Mouse (Mus musculus): ENCODE data around the gene Tnni3k.
"Not testable (repeated sequence)": the region's sequence is repeated elsewhere in the genome, so short reads cannot be mapped to it uniquely, and the experiment has no call there.

Gene Tnni3k

DNA sequence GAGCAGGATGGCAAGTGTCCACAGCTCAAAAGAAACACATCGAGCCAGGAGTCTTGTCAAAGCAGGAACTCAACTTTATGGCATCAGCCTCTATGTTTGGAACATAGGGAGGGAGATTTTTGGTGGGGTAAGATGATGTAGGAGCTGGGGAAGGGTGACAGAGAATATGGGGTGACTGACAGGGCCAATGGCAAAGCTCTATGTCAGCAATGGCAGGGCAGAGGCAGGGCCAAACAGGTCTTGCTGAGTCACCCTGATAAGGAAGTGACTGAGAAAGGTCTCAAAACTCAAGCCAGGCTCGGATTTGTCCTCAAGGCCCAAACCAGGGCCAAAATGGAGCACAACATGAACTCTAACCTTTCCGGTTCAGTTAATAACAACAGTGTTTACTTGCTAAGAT lies 219.1 kb downstream of the Tnni3k start:
- in situ Hi-C loops (cut with MboI, MseI) = no loop called here

DNA sequence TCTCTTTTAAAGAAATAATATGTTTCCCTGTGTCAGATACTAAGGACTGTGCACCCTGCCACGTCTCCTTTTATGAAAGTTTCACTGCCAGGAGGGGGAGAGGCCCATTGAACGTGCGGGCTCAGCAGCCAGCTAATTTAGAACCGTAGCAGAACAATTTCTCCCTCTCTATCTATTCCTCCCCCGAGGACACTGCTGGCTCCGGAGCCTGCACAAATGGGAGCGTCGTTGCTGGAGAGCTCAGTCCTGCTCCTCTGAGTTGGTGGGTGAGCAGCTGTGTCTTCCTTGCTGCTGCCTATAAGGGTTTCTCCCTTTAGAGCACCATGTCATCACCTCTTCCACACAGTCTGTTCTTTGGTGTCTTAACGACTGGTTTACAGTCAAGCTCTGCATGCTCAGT lies 220.8 kb downstream of the Tnni3k start:
- in situ Hi-C loops (cut with MboI, MseI) = no loop called here

DNA sequence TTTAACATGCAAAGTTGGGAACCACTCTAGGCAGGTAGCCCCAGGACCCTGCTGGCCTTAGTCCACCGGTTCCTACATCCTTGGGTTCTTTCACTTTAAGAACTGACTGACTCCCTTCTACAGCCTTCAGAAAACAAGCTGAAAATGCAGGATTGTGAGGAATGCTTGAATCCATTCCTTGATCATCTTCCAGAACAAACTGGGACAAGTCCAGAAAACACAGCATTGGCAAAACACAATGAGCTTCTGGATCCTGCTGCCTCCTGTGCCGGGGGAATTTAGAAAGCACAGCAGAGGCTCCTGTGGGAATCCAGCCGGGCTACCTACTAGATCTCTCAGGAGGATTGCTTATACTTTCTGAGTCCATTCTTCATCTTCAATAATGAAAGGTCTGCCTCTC lies 229.5 kb downstream of the Tnni3k start:
- in situ Hi-C loops (cut with MboI, MseI) = no loop called here

DNA sequence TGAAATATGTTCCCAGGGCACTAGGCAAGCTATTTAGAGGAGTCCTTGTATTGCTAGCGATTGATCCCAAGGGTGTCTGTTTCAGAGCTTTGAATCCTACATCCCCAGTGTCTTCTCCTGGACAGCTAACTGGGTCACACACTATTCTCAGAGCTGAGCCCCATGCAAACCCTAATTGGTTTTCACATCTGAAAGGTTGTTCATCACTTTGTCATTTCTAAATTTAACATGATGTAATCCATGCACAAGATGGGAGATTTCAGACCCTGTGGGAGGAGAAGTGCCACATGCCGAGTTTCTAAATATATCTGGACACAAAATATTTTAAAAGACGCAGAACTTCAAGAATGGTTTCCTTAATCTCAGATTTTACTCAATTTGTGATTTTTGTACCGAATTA lies 230.5 kb downstream of the Tnni3k start:
- in situ Hi-C loops (cut with MboI, MseI) = no loop called here

DNA sequence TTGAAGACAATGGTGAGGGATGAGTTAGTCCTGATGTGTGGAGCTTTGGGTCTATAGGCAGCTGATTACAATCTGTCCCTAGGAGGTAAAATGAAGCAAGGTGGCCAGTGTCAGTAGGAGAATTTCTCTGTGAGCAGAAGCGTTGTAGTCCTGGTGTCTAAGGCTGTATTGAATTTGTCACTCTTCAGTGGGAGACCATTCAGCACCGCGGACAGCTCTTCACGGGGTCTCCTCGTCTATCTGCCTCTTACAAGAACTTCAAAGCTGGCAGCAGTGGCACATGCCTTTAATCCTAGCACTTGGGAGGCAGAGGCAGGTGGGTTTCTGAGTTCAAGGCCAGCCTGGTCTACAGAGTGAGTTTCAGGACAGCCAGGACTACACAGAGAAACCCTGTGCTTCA lies 235.5 kb downstream of the Tnni3k start:
- in situ Hi-C loops (cut with MboI, MseI) = not testable (repeated sequence)

DNA sequence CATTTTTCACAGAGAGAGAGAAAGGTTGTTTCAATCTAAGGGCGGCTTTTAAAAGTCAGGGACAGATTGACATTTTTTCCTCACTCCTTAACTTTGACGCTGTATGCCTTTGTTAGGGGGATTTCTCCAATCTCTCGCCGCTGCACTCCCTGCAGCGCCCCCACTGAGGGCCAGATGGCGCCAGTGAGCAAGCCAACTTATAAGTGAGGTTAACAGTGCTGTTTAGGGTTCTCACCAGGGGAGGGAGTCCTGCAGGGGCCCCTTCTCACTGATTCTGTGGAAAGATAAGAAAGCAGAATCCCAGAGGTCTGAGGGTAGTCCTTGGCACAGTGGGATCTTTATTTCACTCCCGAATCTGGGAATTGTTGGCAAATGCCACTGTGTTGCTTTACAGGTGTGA lies 237.5 kb downstream of the Tnni3k start:
- in situ Hi-C loops (cut with MboI, MseI) = no loop called here

DNA sequence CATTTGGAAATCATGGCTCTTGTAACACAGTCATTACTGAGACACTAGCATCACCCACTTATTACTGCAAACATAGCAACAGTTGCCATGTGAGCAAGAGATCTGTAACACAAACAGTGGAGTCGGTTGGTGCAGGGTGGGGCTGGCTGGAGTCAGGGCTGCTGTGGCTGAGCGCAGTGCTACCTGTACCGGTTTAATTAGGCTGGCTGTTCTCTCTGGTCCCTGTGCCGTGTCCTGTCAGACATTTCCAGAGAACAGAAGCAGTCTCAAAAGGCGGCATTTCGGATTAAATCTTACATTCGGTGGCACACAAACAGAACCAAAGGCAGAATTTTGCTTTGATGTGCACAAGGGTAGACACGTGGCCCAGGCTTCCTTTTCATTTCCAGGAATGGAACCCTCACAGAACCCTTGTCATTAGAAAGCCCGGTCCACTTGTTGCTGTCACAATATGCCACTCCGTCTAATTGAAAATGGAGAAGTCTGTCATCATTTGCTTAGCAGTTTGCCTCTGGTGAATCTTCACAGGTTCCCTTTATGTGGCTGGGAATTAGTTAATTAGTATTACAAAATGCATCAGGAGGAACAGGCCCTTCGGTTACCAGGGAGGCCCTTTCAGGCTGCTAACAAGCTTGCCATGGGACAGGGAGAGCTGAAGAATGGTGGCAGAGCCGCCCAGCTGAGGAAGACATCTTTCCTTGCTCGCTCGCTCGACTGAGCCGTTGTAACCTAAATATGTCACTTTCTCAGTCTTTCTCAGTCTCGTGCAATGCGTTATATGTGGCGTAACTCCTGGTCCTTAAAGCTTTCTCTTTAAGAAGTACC lies 238.2 kb downstream of the Tnni3k start:
- in situ Hi-C loops (cut with MboI, MseI) = no loop called here

DNA sequence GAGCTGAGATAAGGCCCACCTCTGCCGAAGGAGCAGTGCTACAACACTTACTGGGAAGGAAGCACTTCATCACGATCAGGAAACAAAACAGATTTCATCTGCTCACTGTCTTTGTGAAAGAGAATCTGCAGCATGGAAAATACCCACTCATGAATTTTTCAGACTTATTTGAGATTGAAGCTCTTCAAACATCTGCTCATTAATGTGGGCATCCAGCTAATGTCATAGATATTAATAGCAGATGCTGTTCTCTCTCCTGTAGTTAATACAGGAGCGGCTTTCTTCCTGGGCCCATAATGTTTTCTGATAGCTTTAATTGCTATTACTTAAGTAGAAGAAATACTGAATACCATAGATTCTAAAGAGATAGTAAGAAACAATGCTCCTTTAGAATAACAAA lies 239.0 kb downstream of the Tnni3k start:
- in situ Hi-C loops (cut with MboI, MseI) = no loop called here

DNA sequence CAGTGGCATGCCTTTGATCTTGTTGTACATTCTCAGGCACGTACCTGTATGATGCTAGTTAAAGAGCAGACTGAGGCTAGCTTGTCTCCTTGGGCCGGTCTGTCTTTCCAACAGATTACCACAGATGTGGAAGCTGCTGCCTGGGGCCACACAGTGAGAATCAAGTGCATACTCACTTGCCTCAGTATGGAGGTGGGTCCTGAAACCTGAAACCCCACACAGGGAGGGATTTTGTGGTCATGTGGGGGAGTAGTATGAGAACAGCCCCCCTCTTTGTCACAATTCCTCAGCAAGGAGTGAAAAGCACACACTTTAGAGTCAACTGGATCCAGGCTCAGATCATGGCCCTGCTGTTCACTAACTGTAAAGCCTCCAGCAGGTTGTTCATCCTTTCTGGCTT lies 239.6 kb downstream of the Tnni3k start:
- in situ Hi-C loops (cut with MboI, MseI) = no loop called here

DNA sequence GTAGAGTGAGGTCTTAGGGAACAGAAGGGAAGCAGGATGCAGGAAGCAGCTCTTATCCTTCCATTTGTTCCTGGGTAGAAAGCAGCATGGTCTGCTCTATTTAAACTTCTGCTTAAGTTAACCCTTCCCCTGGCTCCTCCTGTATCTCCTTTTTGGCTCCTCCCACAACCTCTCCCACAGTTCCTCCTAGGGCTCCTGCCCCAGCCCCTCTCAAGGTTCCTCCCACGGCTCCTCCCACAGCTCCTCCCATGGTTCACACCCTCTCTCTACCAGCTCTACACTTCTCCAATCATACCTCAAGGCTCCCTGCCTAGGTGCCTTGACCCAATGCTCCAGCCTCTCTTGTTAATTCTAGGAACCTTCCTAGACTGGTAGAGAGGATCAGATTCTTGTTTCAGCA lies 242.3 kb downstream of the Tnni3k start:
- in situ Hi-C loops (cut with MboI, MseI) = no loop called here

DNA sequence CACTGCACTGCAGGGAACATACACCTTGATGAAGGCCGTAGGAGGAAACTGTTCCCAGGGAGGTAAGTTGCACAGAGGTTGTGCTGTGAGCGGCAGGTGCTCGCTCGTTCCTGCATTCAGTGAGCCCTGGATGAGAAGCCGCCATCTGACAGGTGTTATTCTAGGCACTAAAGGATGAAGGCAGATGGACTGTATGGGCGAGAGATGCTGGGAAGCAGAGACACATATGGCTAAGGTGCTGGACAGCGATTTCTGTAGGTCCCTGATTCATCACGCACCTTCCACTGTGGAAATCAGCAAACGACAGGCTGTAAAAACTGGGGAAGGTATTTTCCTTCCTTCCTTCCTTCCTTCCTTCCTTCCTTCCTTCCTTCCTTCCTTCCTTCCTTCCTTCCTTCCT lies 243.4 kb downstream of the Tnni3k start:
- in situ Hi-C loops (cut with MboI, MseI) = no loop called here

DNA sequence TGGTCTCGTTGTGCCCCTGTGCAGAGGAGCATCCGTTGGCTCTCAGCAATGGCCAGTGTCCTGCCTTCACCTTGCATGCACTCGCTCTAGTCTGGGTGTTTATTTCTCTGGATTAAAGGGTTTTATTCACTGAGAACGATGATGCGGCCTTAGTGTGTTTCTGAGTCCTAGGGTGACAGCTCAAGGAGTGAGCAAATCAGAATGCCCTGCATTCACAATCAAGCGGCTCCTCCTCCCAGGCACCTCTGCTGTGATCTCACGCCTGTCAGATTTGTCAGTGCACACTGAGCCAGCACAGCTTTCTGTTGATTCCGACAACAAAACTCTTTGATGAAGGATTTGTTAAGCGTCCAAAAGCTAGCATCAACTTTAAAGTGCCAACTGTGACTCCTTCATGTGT lies 243.9 kb downstream of the Tnni3k start:
- in situ Hi-C loops (cut with MboI, MseI) = no loop called here

DNA sequence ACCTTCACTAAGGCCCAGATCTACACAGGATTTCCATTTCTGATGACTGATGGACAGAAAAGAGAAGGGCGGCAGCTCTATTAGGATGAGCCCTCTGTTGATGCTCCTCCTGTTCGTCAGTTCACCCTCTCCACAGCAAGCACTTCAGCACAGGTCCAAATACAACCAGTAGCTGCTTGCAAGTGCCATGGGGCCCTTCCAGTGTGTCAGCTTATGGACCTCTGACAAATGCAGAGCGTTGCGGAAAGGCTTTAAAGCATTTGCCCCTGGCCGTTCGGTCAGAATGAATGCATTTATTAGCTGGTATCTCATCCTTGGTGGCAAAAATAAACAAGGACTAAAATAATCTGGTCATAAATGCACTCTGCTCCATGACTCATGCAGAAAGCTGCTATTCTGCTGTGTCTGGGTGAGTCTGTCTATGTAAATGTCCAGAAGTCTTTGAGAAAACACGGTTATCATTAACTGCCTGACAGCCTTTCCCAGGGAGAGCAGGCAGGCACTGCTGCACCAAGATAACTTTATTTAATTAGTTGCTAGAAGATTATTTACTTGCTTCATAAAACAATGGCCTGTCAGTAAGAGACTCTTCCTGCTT lies 244.8 kb downstream of the Tnni3k start:
- in situ Hi-C loops (cut with MboI, MseI) = no loop called here

DNA sequence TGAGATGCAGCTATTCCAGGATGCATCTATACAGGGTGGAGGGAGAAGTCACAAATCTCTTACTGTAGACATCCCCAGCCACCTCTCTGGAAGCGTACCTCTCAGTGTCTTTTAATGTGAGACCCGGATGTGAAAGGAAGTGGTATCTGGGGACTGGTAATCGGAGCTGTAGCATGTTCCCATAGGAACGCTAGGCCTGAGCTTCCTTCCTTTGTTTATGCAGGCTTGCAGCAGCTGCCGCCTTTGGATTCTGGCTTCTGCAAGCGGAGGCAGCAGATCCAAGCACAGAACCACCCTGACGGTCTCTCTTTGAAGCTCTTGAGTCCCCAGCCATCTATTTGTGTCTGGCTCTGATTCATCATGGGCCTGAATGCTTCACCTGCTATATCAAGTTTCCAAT lies 248.6 kb downstream of the Tnni3k start:
- in situ Hi-C loops (cut with MboI, MseI) = no loop called here

DNA sequence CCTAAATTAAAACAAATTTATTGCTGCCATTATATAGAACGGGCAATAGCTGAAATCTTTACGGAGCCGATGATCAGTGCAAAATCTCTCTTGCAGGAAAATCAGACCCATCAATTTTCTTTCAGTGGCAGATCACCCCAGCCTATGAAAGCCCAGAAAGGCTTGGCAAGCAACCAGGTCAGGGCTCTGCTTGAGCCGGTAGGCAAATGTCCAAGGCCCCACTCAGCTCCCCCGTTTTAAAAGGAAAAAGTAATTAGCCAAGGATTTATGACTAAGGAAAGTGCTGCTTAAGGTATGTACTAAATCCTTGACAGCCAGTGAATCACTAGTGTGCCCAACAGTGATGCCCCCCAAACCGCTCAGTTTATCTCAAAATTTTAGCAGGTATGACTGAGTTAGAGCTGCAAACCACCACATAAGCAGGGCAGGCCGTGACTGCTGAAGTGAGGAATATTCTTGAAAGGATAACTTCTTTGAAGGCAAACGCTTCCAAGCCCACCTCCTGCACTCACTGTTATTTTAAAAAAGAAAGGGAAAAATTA lies 254.2 kb downstream of the Tnni3k start:
- in situ Hi-C loops (cut with MboI, MseI) = no loop called here

DNA sequence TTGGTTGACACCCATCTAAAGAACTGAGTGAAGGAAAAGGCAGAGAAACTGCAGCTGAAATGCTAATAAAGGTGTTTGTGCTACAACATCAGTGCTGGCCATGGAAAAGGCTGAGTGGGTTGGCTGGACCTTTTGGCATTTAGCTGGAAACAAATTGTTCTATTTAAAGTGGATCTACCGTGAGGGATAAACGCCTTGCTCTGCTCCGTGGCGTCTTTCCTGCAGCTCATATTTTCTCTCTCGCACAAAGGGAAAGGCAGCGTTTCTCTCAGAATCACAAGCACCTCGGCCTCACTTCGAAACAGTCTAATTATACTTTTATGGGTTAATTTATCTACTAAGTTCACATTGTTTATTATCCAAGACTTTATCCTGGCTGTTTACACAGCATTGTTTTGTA lies 254.8 kb downstream of the Tnni3k start:
- in situ Hi-C loops (cut with MboI, MseI) = no loop called here

DNA sequence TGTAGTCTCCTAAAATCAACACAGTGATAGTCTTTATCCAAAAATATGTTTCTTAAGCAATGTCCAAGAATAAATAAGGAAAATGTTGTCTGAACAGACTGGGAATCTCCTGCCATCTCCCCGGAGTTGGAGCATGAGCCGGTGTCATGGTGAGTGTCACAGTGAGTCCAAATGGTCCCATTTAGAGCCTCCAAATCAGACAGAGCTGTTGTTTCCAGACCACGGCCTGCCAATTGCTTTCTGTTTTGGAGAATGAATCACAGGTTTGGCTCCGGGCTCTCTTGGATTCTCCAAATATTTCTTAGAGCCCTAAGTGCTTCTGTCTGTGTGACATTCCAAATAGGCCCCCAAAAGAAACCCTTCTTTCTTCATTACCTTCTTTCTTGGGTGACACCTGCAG lies 256.4 kb downstream of the Tnni3k start:
- in situ Hi-C loops (cut with MboI, MseI) = no loop called here

DNA sequence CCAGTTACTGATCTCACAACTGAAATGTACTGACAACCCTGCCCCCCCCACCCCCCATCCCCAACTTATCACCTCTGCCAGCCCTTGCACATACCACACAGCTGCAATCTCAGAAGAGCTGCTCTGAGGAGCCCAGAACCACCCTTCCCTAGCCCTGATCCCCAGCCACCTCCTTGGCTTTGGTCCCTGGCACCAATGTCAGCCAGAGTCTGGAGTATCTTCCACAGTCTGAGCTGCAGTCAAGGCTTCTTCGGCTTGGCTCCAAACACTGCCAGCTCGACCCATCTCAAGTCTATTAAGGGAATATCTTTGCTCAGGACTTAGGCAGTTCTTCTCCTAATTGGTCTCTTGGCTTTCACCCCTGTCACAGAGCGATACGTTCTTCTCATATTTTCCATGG lies 261.6 kb downstream of the Tnni3k start:
- in situ Hi-C loops (cut with MboI, MseI) = no loop called here

DNA sequence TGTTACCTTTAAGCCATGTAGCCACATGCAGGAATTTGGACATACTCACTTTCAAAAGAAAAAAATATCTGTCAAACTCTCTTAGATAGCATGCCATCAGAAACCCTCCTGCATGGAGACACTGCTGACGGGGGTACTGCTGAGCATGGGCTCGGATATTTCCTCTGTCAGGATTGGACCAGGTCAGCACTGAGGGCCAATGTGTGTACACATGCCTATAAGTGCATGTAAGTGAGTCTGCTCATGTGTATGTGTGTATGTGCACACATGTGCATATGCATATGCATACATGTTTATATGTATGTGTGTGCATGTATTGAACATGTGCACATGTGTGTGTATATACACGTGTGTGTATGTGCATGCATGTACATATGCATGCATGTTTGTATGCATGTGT lies 267.6 kb downstream of the Tnni3k start:
- in situ Hi-C loops (cut with MboI, MseI) = no loop called here

DNA sequence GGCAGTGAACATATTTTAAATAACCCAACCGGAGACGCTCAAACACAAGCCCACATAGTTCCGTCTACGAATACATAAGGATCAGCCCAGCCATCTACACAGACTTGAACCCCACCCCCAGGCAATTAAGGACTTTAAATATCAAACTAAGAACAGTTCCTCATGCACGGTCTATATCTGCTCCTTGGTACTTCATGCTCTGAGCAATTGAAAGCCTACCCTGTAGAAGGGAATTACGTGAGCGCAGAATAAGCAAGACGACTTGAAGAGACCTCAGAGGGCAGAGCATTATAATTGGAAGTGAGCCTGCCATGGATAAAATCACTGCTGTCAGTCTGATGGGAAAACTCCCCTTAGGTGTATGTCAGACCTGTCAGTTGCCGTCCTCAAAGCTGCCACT lies 268.9 kb downstream of the Tnni3k start:
- in situ Hi-C loops (cut with MboI, MseI) = no loop called here

DNA sequence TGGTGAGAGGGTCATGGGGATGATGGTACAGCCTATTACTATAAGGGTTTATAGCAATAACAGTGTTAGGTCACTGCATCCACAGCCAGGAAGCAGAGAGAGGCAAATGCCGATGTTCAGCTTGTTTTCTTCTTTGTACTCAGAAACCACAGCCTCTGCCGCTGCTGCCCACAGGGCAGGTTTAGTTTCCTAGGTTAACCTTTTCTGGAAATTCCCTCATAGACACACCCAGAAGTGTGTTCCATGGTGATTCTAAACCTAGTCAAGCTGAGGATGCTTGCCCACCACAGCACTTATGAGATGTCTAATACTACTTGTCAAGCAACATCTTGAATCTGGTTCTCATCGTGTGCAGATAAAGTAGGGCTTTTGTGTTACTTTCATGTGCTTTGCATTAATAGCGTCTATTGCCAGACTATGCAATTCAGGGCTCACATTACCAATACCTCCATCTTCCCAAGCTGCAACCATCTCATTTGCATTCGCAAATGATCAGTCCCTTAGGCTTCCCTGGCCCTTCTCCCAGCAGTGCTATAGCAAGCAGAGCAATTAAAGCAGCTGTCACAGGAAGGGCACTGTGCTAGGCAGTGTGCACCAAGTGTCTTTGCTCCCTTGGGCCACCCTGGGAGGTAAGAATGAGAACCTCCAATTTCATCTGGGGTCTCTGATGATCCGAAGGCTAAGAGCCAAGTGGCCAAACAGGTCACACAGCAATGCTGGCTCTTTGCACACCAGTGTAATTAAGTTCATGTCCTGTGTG lies 276.2 kb downstream of the Tnni3k start:
- in situ Hi-C loops (cut with MboI, MseI) = no loop called here

DNA sequence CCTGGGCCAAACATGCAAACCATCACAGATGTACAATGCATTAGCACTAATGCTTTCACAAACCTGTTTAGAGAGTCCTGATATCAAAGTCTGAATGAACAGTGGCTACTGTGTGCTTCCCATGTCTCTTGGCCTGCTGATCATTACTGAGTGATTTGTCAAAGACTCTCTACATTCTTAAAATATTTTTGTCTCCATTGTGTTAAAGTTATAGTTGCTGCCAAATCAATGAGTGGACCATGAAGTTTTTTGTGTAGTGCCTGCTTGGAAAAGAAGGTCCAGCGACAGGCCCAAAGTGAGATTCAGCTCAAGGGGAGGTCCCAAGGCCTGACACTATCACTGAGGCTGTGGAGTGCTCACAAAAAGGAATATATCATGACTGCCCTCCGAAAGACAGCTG lies 283.6 kb downstream of the Tnni3k start:
- in situ Hi-C loops (cut with MboI, MseI) = no loop called here

DNA sequence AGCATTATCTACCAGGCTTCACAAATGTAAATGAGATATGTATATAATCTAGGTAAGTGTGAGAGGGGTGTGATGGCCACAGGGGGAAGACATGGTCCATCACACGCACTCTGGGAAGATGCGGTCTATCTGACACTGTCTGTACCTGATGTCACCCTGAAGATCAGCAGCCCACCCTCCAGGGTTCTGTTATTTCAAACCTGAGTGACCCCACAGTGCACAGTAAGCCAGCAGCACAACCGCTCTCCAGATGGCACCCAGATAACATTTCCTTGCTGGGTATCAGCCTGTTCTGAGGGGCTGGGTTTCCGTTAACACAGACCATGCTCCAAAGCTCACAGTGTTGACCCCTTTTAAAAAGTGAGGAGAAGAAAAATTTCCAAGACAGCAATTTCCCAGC lies 288.9 kb downstream of the Tnni3k start:
- in situ Hi-C loops (cut with MboI, MseI) = no loop called here
